Mouse (Mus musculus) CD4-positive naive resting alpha-beta T cell, adult 76 days (primary cell): Measurements from ENCODE around the gene B3gnt2. TPM values are rescaled to one million over a fixed set of nuclear protein-coding genes. Genes with fewer than 3 reads are reported as not detected.

Experiments
- total RNA-seq: library from RNA; stranded (reverse); gene quantifications from one replicate; pipeline ENCODE4 v1.2.4, GENCODE M21; 2023

The B3gnt2 gene
- 55.3 TPM for total RNA-seq

DNA sequence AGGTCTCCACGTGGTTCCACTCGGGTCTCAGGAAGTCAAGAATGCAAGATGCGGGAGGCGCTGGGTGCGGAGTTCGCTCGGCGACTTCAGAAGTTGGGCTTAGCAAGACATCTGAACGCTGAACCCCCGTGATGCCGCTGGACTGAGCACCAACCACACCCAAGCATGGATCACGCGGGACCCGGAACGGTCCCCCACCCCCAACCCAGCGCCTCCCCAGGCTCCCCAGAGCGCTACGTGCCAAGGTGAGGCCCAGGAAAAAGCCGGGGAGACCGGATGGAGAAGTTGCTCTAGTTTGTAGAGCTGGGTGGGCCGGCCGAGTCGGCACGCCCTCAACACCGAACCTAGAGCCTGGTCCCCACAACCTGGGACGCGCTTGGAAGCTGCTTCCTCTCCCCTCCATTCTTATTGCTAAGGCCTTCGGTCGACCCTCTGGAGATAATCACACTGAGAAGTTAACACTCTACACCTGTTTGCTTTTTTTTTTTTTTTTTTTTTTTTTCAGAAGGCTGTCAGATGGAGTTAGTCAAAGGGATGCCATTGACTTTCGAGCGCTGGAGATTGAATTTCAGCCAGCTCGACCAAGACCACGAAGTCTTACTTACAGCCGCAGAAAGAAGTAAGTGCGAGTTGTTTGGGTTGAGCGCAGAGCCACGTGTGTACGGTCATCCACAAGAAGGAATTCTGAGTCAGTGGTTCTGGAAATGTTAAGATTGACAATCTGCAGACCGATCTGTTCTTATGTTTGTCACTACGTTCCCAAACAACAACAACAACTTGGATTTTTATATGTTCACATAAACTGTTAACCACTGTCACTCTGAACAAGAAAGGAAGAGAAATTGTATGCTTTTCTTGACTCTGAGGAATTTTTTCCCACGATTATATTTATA lies at the start of gene B3gnt2:
Gene B3gnt2 (minus strand): TSS at position 627 of the 893 bp plus-strand sequence.

Other genes with a start within 250 kb of the B3gnt2 start
- 77.2 TPM for gene Zrsr1, start 111.0 kb upstream of the B3gnt2 start, total RNA-seq
- 26.6 TPM for gene Gm28048, start 121.1 kb upstream of the B3gnt2 start, total RNA-seq
- gene Commd1, start 121.4 kb upstream of the B3gnt2 start, total RNA-seq: 22.1 TPM
- 241 TPM for gene Cct4, start 129.6 kb upstream of the B3gnt2 start, total RNA-seq
- gene Fam161a, start 146.6 kb upstream of the B3gnt2 start, total RNA-seq: 0.88 TPM